Mouse (Mus musculus): ENCODE results near the gene Actc1. TPM values are rescaled to one million over a fixed set of nuclear protein-coding genes. Genes with fewer than 3 reads are reported as not detected.

The Actc1 gene
- polyA plus RNA-seq, 1 experiment from 2014 or later, result 0.82 TPM

- Histone ChIP-seq H3K4me1 (replicated peaks; ENCODE audit: control insufficient read depth, insufficient read depth, low read length) (no peaks in the 10 kb centered on the region), H3K4me3 (replicated peaks; ENCODE audit: low read length) (no peak overlapping the region), H3K27ac (no peak overlapping the region), H3K9ac (no peak overlapping the region), H3K36me3 (replicated peaks; ENCODE audit: control insufficient read depth, insufficient read depth) (no peaks in the 10 kb centered on the region), H3K9me3 (ENCODE audit: control insufficient read depth, low read length) (no peaks in the 10 kb centered on the region), H3K27me3 (ENCODE audit: control insufficient read depth, insufficient read depth, low read length) (no peaks in the 10 kb centered on the region), H3K4me2 (replicated peaks) (no peak overlapping the region)
- WGBS, result 65% methylated on average over 2 of the region's 2 CpGs
- DNase-seq (ENCODE audit: low spot score), result no peak
- no peak for ATAC-seq (ENCODE audit: low FRiP score)
Observed at GRCm38 (mm10) chr2:114032259-114032658, 21.1 kb downstream of the Actc1 start.

DNA sequence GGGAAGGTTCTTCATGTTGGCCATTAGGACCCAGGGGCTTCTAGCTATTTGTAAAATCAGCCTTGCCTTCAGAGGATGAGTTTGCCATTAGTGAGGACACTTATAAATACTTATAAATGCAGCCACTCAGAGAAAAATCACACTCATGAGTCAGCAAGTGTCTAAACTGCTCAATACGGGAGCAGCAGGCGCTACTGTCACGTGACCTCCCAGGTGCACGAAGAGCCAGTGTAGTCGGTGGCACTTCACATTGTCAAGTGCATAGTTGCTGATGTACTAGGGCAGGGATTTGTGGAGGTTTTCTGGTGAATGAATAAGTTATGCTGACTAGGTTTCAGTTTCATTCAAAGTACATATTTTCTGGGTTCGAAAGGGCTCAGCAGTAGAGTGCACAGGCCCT lies 30.0 kb downstream of the Actc1 start:
- WGBS, result 89% methylated on average over 6 of the region's 6 CpGs
- H3K9ac ChIP-seq, result no peak overlapping the region
- no peak overlapping the region for H3K4me2 ChIP-seq (replicated peaks)

GRCm38 (mm10) chr2:114020210-114020563 lies 33.2 kb downstream of the Actc1 start:
- H3K4me3 ChIP-seq (replicated peaks; ENCODE audit: low read length), result no peak overlapping the region
- H3K4me1 ChIP-seq (replicated peaks; ENCODE audit: control insufficient read depth, insufficient read depth, low read length), result peaks cover 9% of the 10 kb centered on the region
- no peak overlapping the region for H3K9ac ChIP-seq
- no peak overlapping the region for H3K4me2 ChIP-seq (replicated peaks)
- no peak for ATAC-seq (ENCODE audit: low FRiP score)
- no peaks in the 10 kb centered on the region for H3K36me3 ChIP-seq (replicated peaks; ENCODE audit: control insufficient read depth, insufficient read depth)
- no peaks in the 10 kb centered on the region for H3K27me3 ChIP-seq (ENCODE audit: control insufficient read depth, insufficient read depth, low read length)
- DNase-seq (ENCODE audit: low spot score), result no peak
- no peak overlapping the region for H3K27ac ChIP-seq
- H3K9me3 ChIP-seq (ENCODE audit: control insufficient read depth, low read length), result no peaks in the 10 kb centered on the region

More for the DNA sequence above, 30.0 kb downstream of the Actc1 start:
- Histone ChIP-seq H3K36me3 (replicated peaks; ENCODE audit: control insufficient read depth, insufficient read depth) (no peaks in the 10 kb centered on the region), H3K27ac (no peak overlapping the region), H3K9me3 (ENCODE audit: control insufficient read depth, low read length) (no peaks in the 10 kb centered on the region), H3K4me3 (replicated peaks; ENCODE audit: low read length) (no peak overlapping the region), H3K4me1 (replicated peaks; ENCODE audit: control insufficient read depth, insufficient read depth, low read length) (peaks cover 4% of the 10 kb centered on the region), H3K27me3 (ENCODE audit: control insufficient read depth, insufficient read depth, low read length) (no peaks in the 10 kb centered on the region)
- no peak for ATAC-seq (ENCODE audit: low FRiP score)
- DNase-seq (ENCODE audit: low spot score), result no peak

GRCm38 (mm10) chr2:114019474-114020209 lies 33.7 kb downstream of the Actc1 start:
- Histone ChIP-seq H3K36me3 (replicated peaks; ENCODE audit: control insufficient read depth, insufficient read depth) (no peaks in the 10 kb centered on the region), H3K4me3 (replicated peaks; ENCODE audit: low read length) (no peak overlapping the region), H3K4me1 (replicated peaks; ENCODE audit: control insufficient read depth, insufficient read depth, low read length) (peaks cover 9% of the 10 kb centered on the region), H3K9me3 (ENCODE audit: control insufficient read depth, low read length) (no peaks in the 10 kb centered on the region), H3K27ac (no peak overlapping the region), H3K4me2 (replicated peaks) (no peak overlapping the region), H3K9ac (no peak overlapping the region), H3K27me3 (ENCODE audit: control insufficient read depth, insufficient read depth, low read length) (peaks cover 2% of the 10 kb centered on the region; the same call in 1 of the 2 replicates)
- WGBS, result 61% methylated on average over 11 of the region's 11 CpGs
- ATAC-seq (ENCODE audit: low FRiP score) (no peak), DNase-seq (ENCODE audit: low spot score) (no peak)

- H3K4me1 ChIP-seq (replicated peaks; ENCODE audit: control insufficient read depth, insufficient read depth, low read length), result peaks cover 14% of the 10 kb centered on the region
- no peak for ATAC-seq (ENCODE audit: low FRiP score)
- no peaks in the 10 kb centered on the region for H3K9me3 ChIP-seq (ENCODE audit: control insufficient read depth, low read length)
- no peak for DNase-seq (ENCODE audit: low spot score)
- H3K27me3 ChIP-seq (ENCODE audit: control insufficient read depth, insufficient read depth, low read length), result peaks cover 10% of the 10 kb centered on the region; the same call in 1 of the 2 replicates
- no peaks in the 10 kb centered on the region for H3K36me3 ChIP-seq (replicated peaks; ENCODE audit: control insufficient read depth, insufficient read depth)
- H3K27ac ChIP-seq, result no peak overlapping the region
- H3K4me3 ChIP-seq (replicated peaks; ENCODE audit: low read length), result no peak overlapping the region
- peak overlapping the region; percentile 25; the same call in 1 of the 2 replicates for H3K9ac ChIP-seq
- WGBS, result 21% methylated on average over 10 of the region's 10 CpGs
- peak overlapping the region; percentile 20; the same call in 1 of the 2 replicates for H3K4me2 ChIP-seq (replicated peaks)
Observed at GRCm38 (mm10) chr2:114018136-114018535, 35.2 kb downstream of the Actc1 start.

DNA sequence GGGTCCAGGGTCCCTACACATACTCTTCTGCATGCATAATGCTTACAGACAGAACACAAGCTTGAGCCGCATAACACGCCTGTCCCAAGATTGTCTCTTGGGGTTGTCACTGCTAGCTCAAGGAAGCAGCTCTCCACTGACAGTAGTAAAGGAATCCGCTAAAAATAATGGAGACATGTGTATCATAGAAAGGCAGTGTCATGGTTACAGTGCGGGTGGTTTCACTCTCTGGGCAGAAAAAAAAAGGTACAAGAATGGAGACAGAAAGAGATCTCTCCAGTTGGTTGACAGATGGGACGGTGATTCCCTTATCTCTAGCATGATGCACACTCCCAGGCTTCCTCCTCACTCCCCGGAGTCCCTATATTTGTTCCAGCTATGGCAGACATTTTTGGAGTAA lies 38.5 kb downstream of the Actc1 start:
- Histone ChIP-seq H3K4me3 (replicated peaks; ENCODE audit: low read length) (peak overlapping the region; percentile 80), H3K36me3 (replicated peaks; ENCODE audit: control insufficient read depth, insufficient read depth) (no peaks in the 10 kb centered on the region), H3K9ac (no peak overlapping the region), H3K4me1 (replicated peaks; ENCODE audit: control insufficient read depth, insufficient read depth, low read length) (peaks cover 14% of the 10 kb centered on the region), H3K9me3 (ENCODE audit: control insufficient read depth, low read length) (no peaks in the 10 kb centered on the region), H3K4me2 (replicated peaks) (peak overlapping the region; percentile 86), H3K27me3 (ENCODE audit: control insufficient read depth, insufficient read depth, low read length) (peaks cover 10% of the 10 kb centered on the region; the same call in 1 of the 2 replicates), H3K27ac (no peak overlapping the region)
- no peak for ATAC-seq (ENCODE audit: low FRiP score)
- no peak for DNase-seq (ENCODE audit: low spot score)
- WGBS, result 72% methylated on average over 6 of the region's 6 CpGs

GRCm38 (mm10) chr2:114013846-114014245 lies 39.5 kb downstream of the Actc1 start:
- H3K36me3 ChIP-seq (replicated peaks; ENCODE audit: control insufficient read depth, insufficient read depth), result no peaks in the 10 kb centered on the region
- no peaks in the 10 kb centered on the region for H3K9me3 ChIP-seq (ENCODE audit: control insufficient read depth, low read length)
- peaks cover 10% of the 10 kb centered on the region; the same call in 1 of the 2 replicates for H3K27me3 ChIP-seq (ENCODE audit: control insufficient read depth, insufficient read depth, low read length)
- peaks cover 14% of the 10 kb centered on the region for H3K4me1 ChIP-seq (replicated peaks; ENCODE audit: control insufficient read depth, insufficient read depth, low read length)
- peak overlapping the region; percentile 78 for H3K27ac ChIP-seq
- ATAC-seq (ENCODE audit: low FRiP score), result peak; percentile 35; the same call in 1 of the 2 replicates
- 1% methylated on average over 13 of the region's 13 CpGs for WGBS
- H3K4me3 ChIP-seq (replicated peaks; ENCODE audit: low read length), result peak overlapping the region; percentile 80
- peak overlapping the region; percentile 86 for H3K4me2 ChIP-seq (replicated peaks)
- DNase-seq (ENCODE audit: low spot score), result peak; percentile 36
- H3K9ac ChIP-seq, result peak overlapping the region; percentile 92

DNA sequence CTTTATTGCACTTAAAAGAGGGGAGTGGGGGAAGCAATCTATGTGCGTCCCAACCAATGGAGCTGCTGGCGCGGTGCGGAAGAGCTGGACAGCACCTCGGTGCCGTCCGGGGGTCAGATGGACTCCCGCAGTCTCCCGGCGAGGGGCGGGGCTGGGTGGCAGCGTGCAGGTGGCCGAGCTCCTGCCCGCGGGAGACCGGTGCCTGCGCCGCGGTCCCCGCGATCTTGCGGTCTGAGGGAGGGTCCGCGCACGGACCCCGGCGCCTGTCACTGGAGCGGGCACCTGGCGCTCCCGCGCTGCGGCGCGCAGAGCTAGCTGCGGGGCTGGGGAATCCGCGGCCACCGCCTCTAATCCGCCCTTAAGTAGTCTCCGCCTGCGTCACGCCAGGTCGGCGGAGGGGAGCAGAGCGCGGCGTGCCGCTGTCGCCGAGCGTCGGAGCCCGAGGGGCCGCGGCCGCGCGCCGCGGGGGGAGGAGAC lies 40.0 kb downstream of the Actc1 start, which contains the start of gene Gjd2:
Gjd2 (minus strand) TSS at position 325 of the 477 bp plus-strand sequence.
- Histone ChIP-seq H3K36me3 (replicated peaks; ENCODE audit: control insufficient read depth, insufficient read depth) (no peaks in the 10 kb centered on the region), H3K27me3 (ENCODE audit: control insufficient read depth, insufficient read depth, low read length) (peaks cover 10% of the 10 kb centered on the region; the same call in 1 of the 2 replicates), H3K27ac (peak within 1 kb of the TSS; percentile 78), H3K4me2 (replicated peaks) (peak within 1 kb of the TSS; percentile 86), H3K4me1 (replicated peaks; ENCODE audit: control insufficient read depth, insufficient read depth, low read length) (peaks cover 10% of the 10 kb centered on the region), H3K4me3 (replicated peaks; ENCODE audit: low read length) (peak within 1 kb of the TSS; percentile 80), H3K9ac (peak within 1 kb of the TSS; percentile 92), H3K9me3 (ENCODE audit: control insufficient read depth, low read length) (no peaks in the 10 kb centered on the region)
- under 1% methylated on average over 54 of the region's 60 CpGs for WGBS
- ATAC-seq (ENCODE audit: low FRiP score) (peak; percentile 85), DNase-seq (ENCODE audit: low spot score) (peak; percentile 66)

DNA sequence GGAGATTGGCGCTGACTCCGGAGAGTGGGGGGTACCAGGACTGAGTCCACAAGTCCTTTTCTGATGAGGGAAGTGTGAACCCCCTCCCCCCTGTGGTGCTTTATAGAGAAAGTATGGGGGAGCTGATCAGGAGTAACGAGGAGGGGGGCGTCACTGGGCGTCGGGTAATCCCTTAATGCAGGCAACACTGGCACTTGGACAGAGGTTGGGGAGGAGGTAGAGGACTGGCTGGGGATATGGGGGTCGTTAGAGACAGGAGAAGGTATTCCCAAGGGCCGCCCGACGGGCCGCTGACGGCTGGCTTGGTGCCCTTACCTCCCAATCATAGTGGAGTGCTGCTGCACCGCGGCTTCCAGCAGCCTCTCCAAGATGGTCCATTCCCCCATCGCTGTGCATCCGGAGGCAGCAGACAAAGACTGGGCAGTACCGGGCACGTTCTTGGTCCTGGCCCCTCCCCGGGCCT lies 40.6 kb downstream of the Actc1 start:
- H3K9ac ChIP-seq, result peak overlapping the region; percentile 92
- H3K9me3 ChIP-seq (ENCODE audit: control insufficient read depth, low read length), result no peaks in the 10 kb centered on the region
- H3K4me1 ChIP-seq (replicated peaks; ENCODE audit: control insufficient read depth, insufficient read depth, low read length), result peaks cover 5% of the 10 kb centered on the region; the same call in 1 of the 2 replicates
- 3% methylated on average over 19 of the region's 19 CpGs for WGBS
- peaks cover 10% of the 10 kb centered on the region; the same call in 1 of the 2 replicates for H3K27me3 ChIP-seq (ENCODE audit: control insufficient read depth, insufficient read depth, low read length)
- peak overlapping the region; percentile 80 for H3K4me3 ChIP-seq (replicated peaks; ENCODE audit: low read length)
- H3K36me3 ChIP-seq (replicated peaks; ENCODE audit: control insufficient read depth, insufficient read depth), result no peaks in the 10 kb centered on the region
- H3K4me2 ChIP-seq (replicated peaks), result peak overlapping the region; percentile 86
- H3K27ac ChIP-seq, result peak overlapping the region; percentile 78
- ATAC-seq (ENCODE audit: low FRiP score) (peak; percentile 82), DNase-seq (ENCODE audit: low spot score) (peak; percentile 58)

Data from hindbrain, embryonic 14.5 days (tissue).